Mouse (Mus musculus) CD4-positive, CD25-positive, alpha-beta regulatory T cell, adult 4 months (primary cell): ENCODE data around the gene Dbndd2. TPM values are rescaled to one million over a fixed set of nuclear protein-coding genes. Genes with fewer than 3 reads are reported as not detected.
A peak's percentile ranks its signal among the peaks of the same experiment; 100 is the strongest.

ENCODE experiments used
- ATAC-seq: one replicate; pipeline ENCODE4 v1.8.0; 2017
- polyA plus RNA-seq, 2 experiments: library from polyadenylated mRNA; unstranded; fragments of 100-300 nt; shearing (Covaris generic); gene quantifications; one replicate each; pipeline ENCODE4 v1.2.1; 2017

Gene Dbndd2
- polyA plus RNA-seq, 2 experiments from 2014 or later: 3.7 to 4.5 TPM

DNA sequence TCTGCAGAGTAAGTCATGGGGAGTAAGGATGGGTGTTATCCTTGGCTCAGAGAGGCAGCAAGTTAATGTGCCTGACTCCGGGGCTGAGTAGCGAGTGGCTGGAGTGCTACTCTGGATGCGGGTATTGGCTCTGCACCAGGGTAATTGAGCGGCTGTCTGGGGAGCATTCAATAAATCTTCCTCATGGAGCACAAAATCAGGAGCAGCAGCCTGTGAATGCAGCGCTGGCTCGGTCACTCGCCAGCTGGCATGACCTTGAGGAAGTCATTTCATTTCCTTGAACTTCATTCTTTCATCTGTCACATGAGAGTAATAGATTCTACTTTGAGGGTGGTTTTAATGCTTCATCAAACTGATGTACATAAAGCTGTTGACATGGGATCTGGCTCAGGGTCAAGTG, 14.6 kb downstream of the Dbndd2 start:
- no peak for ATAC-seq

- ATAC-seq: no peak
Observed at GRCm38 (mm10) chr2:164504919-164505318, 19.0 kb downstream of the Dbndd2 start.

- no peak for ATAC-seq
Observed at GRCm38 (mm10) chr2:164505619-164506347, 19.9 kb downstream of the Dbndd2 start.

DNA sequence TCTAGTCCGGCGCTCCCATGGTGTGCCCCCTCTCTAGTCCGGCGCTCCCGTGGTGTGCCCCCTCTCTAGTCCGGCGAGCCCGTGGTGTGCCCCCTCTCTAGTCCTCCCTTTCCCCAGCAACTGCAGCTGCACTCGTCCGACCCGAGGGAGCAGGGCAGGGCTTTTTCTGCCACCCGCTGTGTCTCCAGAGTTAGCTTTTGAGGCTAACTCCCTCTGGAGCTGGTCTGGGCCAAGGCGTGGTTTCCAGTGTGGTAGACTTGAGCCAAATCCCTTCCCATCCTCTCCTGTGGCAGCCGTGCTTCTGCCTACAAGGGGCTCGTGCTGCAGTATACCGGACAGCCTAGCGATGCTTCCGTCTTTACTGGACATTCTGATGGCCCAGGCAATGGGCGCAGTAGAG, 21.9 kb downstream of the Dbndd2 start:
- ATAC-seq: no peak

- ATAC-seq: no peak
Observed at GRCm38 (mm10) chr2:164510621-164511190, 24.8 kb downstream of the Dbndd2 start.

DNA sequence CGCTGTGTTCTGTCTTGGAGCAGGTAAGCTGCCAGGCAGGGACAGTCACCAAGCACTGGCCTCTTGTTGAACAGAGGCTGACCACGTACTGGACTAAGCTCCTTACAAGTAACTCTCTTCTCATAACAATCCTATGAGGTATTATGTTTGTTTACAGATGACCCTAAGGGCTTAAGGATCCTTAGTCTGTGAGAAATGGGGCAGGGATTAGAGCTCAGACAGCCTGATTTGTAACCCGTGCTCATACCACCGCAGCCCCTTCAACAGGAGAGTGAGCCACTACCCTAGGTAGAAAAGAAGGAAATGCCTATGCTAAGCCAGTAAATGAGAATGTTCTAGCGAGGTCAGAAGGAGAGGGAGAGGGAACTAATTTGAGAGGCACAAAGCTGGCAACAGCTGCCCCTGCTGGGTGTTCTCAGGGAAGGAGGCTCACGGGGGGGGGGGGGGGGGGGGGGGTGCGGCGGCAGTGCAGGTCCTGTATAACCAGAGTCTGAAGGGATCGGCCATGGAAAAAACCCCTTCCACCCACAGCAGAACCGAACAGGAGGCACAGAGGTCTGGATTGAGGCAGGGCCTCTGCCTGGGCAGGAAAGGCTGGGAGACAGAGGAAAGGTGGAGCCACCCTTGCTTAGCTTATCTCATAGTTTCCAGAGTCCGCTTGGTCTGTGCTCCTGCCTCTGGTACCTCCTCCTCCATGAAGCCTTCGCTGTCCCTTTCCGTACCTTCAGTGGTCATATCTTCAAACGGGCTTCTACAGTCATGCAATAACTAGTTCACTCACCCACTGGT, 26.4 kb downstream of the Dbndd2 start:
- no peak for ATAC-seq

DNA sequence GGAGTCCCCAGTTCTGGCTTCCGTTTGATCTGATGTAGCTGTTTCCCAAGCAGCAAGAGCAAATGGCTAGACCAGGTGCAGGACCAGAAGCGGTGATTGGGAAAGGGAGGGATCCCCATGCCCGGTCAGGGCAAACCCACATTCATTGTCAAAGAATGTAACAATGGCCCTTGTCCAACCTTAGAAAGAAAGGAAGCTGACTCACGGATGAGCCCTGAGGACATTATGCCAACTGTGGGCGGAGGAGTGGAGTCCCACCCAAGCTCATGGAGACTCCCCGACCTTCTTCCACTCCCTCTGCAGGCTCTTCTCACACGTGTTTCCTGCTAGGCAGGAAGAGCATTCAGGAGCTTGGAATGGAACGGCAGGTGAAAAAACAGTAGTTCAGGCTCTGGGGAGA, 27.5 kb downstream of the Dbndd2 start:
- no peak for ATAC-seq

DNA sequence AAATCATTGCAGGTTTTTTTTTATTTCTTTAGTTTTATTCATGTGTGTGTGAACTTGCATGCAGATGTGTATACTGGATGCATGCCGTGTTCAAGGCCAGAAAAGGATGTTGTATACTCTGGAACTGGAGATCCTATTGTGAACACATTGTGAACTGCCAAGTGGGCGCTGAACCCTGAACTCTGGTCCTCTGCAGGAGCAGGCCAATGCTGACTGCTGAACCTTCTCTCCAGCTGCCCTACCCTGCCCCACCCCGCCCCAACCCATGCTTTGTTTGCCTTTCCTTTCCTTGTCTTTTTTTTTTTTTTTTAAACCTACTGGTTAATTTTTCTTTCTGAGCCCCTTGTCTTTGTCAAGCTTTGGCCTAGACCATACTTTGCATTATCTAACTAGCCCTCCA, 29.0 kb downstream of the Dbndd2 start:
- ATAC-seq: no peak

DNA sequence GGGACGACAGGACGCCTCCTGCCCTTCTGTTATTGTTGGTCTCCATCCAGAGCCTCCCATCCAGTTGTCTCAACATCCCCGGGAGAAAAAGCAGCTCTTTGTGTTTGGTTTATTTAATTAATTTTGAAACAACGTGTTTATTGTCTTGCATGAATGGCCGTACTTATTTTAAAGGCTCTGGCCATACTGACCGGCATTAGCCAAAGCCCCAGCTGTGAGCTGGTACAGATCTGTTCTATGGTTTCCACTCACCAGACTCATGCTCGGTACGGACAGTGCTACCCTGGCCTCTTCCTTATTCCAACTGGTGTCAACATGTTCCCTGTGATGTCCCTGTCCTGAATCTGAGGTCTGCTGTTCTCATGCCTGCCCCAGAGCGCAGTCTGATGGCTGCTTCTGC, 30.0 kb downstream of the Dbndd2 start:
- no peak for ATAC-seq

- ATAC-seq: no peak
Observed at GRCm38 (mm10) chr2:164516592-164516991, 30.7 kb downstream of the Dbndd2 start.

GRCm38 (mm10) chr2:164517485-164518221, 31.7 kb downstream of the Dbndd2 start:
- no peak for ATAC-seq

GRCm38 (mm10) chr2:164518266-164519170, 32.6 kb downstream of the Dbndd2 start:
- ATAC-seq: no peak

DNA sequence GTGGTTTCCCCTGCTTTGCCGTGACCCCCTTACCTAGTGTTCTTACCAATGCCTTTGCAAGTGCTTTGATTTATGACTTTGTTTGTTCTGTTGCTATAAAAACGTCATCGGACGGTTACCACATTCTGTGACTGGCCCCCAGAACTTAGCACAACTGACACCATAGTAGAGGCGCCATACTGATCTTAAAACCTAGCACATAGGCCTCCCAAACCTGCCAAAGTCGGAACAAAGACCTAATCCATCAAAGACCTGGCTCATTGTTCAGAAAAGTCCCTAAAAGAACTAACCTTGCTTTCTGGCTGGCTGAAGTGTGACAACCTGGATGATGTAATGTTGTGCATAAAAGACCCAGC, 33.2 kb downstream of the Dbndd2 start:
- ATAC-seq: no peak

GRCm38 (mm10) chr2:164520782-164521181, 34.9 kb downstream of the Dbndd2 start:
- ATAC-seq: no peak

GRCm38 (mm10) chr2:164521841-164522240, 35.9 kb downstream of the Dbndd2 start:
- peak; percentile 92 for ATAC-seq

- peak; percentile 37 for ATAC-seq
Observed at GRCm38 (mm10) chr2:164522280-164522679, 36.4 kb downstream of the Dbndd2 start.

GRCm38 (mm10) chr2:164523301-164523773, 37.4 kb downstream of the Dbndd2 start:
- no peak for ATAC-seq

DNA sequence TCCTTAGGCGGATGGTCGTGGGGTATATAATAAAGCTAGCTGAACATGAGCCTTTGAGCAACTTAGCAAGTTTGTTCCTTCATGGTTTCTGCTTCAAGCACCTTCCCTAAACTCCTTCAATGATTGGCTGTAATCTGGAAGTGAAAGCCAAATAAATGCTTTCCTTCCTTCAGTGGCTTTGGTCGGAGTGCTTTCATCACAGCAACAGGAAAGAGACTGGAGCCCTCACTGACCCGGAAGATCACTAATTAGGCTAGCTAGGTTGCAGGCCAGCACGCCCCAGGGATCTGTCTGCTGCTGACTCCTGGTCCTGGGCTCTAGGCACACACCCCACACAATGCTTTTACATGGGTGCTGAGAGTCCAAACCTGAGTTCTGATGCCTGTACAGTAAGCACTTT, 42.7 kb downstream of the Dbndd2 start:
- no peak for ATAC-seq

GRCm38 (mm10) chr2:164531169-164531568, 45.3 kb downstream of the Dbndd2 start:
- ATAC-seq: peak; percentile 77

- ATAC-seq: peak; percentile 38
Observed at GRCm38 (mm10) chr2:164534315-164534714, 48.4 kb downstream of the Dbndd2 start.

DNA sequence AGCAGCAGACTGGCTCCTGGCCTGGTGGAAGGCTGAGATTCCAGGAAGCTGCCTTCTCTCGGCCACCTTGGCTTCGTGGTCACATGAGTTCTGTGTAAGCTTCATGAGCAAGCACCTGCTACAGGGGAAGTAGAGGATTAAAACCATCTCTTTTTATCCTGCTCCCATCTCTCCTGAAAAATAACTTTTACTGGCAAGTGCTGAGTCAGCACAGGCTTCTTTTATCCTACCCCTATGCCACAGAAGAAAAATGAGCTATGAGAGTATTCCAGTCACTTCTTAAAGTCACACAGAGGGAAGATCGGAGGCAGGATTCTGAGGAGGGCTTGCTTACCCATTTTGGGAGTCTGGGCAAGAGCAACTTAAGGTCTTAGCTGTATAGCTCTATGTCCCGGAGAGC, 51.1 kb downstream of the Dbndd2 start:
- ATAC-seq: no peak
